In genomic region chr4:148858194-148858593, GRCm38 (mm10) we compare ENCODE assay signal across 13 mouse cellular contexts. TPM values are rescaled to one million over a fixed set of nuclear protein-coding genes. Genes with fewer than 3 reads are reported as not detected.
DNase-seq lines count a peak whose midpoint lies in the region; ATAC-seq lines count a peak whose summit lies in the region.
"Had no signal": no experiment of that assay in that cellular context is flagged by ENCODE, and none has a peak within 500 bp of the region (broad histone marks: within the 10 kb centered on the region; RNA-seq: fewer than 3 reads in every experiment).

No protein-coding gene starts in this region.

- H3K4me3 ChIP-seq in midbrain, embryonic 11.5 days (ENCODE audit: low read depth, low read length), result no peak overlapping the region
- H3K4me3 ChIP-seq in midbrain, embryonic 15.5 days, result no peak overlapping the region
- H3K4me3 ChIP-seq in stomach, embryonic 16.5 days (replicated peaks; ENCODE audit: low read length), result no peak overlapping the region
- H3K4me3 ChIP-seq: liver, embryonic 15.5 days had no signal

- no peak overlapping the region for H3K4me2 ChIP-seq in midbrain, embryonic 11.5 days
- H3K4me2 ChIP-seq in midbrain, embryonic 15.5 days, result no peak overlapping the region
- no peak overlapping the region for H3K4me2 ChIP-seq in stomach, embryonic 16.5 days (ENCODE audit: low read depth, low read length)
- H3K4me2 ChIP-seq: liver, embryonic 15.5 days had no signal

- no peak overlapping the region for H3K9ac ChIP-seq in midbrain, embryonic 11.5 days (ENCODE audit: low read length)
- H3K9ac ChIP-seq in midbrain, embryonic 15.5 days, result no peak overlapping the region
- H3K9ac ChIP-seq in stomach, embryonic 16.5 days (ENCODE audit: low read length), result no peak overlapping the region
- H3K9ac ChIP-seq: forebrain, postnatal 0 days; liver, embryonic 15.5 days had no signal

- peaks cover 26% of the 10 kb centered on the region for H3K4me1 ChIP-seq in midbrain, embryonic 11.5 days (ENCODE audit: control insufficient read depth, insufficient read depth, low read length)
- H3K4me1 ChIP-seq in midbrain, embryonic 15.5 days, result peaks cover 41% of the 10 kb centered on the region
- H3K4me1 ChIP-seq in stomach, embryonic 16.5 days (ENCODE audit: control insufficient read depth, insufficient read depth, low read length), result peaks cover 17% of the 10 kb centered on the region
- H3K4me1 ChIP-seq: liver, embryonic 15.5 days had no signal

- ATAC-seq in midbrain, embryonic 11.5 days (ENCODE audit: low FRiP score), result 0 out of 2 replicates have a peak, but pooled peaks have one; percentile 5
- no peak for ATAC-seq in midbrain, embryonic 15.5 days (replicated peaks)
- ATAC-seq in stomach, embryonic 16.5 days (ENCODE audit: insufficient read depth, low FRiP score), result peak; percentile 90
- ATAC-seq: CD4-positive, CD25-positive, alpha-beta regulatory T cell, adult 4 months; forebrain, postnatal 0 days had no signal

- no peaks in the 10 kb centered on the region for H3K36me3 ChIP-seq in midbrain, embryonic 11.5 days (ENCODE audit: control insufficient read depth, insufficient read depth, low read length)
- no peaks in the 10 kb centered on the region for H3K36me3 ChIP-seq in midbrain, embryonic 15.5 days (replicated peaks)
- no peaks in the 10 kb centered on the region for H3K36me3 ChIP-seq in stomach, embryonic 16.5 days (ENCODE audit: control insufficient read depth, insufficient read depth, low read length)
- H3K36me3 ChIP-seq: liver, embryonic 15.5 days had no signal

- peaks cover 56% of the 10 kb centered on the region for H3K27me3 ChIP-seq in midbrain, embryonic 11.5 days (ENCODE audit: control insufficient read depth, insufficient read depth, low read length)
- H3K27me3 ChIP-seq in midbrain, embryonic 15.5 days (replicated peaks), result peaks cover 27% of the 10 kb centered on the region
- peaks cover 6% of the 10 kb centered on the region; the same call in 1 of the 2 replicates for H3K27me3 ChIP-seq in stomach, embryonic 16.5 days (ENCODE audit: control insufficient read depth, insufficient read depth, low read length)

- H3K9me3 ChIP-seq in midbrain, embryonic 11.5 days (ENCODE audit: control insufficient read depth, low read length), result no peaks in the 10 kb centered on the region
- no peaks in the 10 kb centered on the region for H3K9me3 ChIP-seq in midbrain, embryonic 15.5 days
- no peaks in the 10 kb centered on the region for H3K9me3 ChIP-seq in stomach, embryonic 16.5 days (replicated peaks; ENCODE audit: control insufficient read depth, low read length)
- H3K9me3 ChIP-seq: liver, embryonic 15.5 days had no signal

- H3K27ac ChIP-seq in midbrain, embryonic 11.5 days (ENCODE audit: low read depth, low read length), result no peak overlapping the region
- no peak overlapping the region for H3K27ac ChIP-seq in midbrain, embryonic 15.5 days
- peak overlapping the region; percentile 58; the same call in 1 of the 2 replicates for H3K27ac ChIP-seq in stomach, embryonic 16.5 days (ENCODE audit: low read length)
- H3K27ac ChIP-seq: liver, embryonic 15.5 days had no signal

- WGBS in midbrain, embryonic 11.5 days, result 68% methylated on average over 7 of the region's 7 CpGs
- WGBS in midbrain, embryonic 15.5 days, result 63% methylated on average over 7 of the region's 7 CpGs
- 55% methylated on average over 7 of the region's 7 CpGs for WGBS in stomach, embryonic 16.5 days

- intact Hi-C loops in heart, postnatal 10 days (cut with DNase I), result no loop called here

- peak; percentile 91 for DNase-seq in heart, adult 11 months
- DNase-seq in heart, postnatal 10 days, result no peak
- no peak for DNase-seq in midbrain, embryonic 11.5 days (ENCODE audit: low spot score, missing footprints)
- peak; percentile 69 for DNase-seq in kidney, postnatal 14 days
- DNase-seq in layer of hippocampus, postnatal 25 days (ENCODE audit: extremely low spot score in 1 of 2, low spot score in 1 of 2), result no peak
- DNase-seq in embryo, embryonic 10.5 days (ENCODE audit: low spot score), result no peak
- DNase-seq: embryo, embryonic 11 days; forebrain, postnatal 0 days; heart, postnatal 14 days had no signal

RNA-seq across cellular contexts. Expression of gene Casz1, which starts 54.0 kb away (rescaled TPM):
- total RNA-seq in heart, postnatal 10 days (2021), result 10 to 100 TPM; 64.7 to 67.2 TPM
- polyA plus RNA-seq in midbrain, embryonic 11.5 days (2014; fragmentation: Nextera tagmentation; extraction: Ambion mirVana), result 1.6 TPM in 2 replicates
- polyA plus RNA-seq in midbrain, embryonic 15.5 days (2015; fragmentation: Nextera tagmentation; extraction: Ambion mirVana), result 2.8 and 2.9 TPM in 2 replicates
- polyA plus RNA-seq in stomach, embryonic 16.5 days (2015; fragmentation: Nextera tagmentation; extraction: Ambion mirVana), result 9.9 and 10.5 TPM in 2 replicates
- under 1 TPM; 0.49 to 0.75 TPM for total RNA-seq in layer of hippocampus, postnatal 25 days (2021)

Comparison
In these comparisons a context has a peak if more than half of its experiments do, and no peak if none do; other contexts are left out.
1. DNase-seq: peak in heart, adult 11 months (single experiment) and kidney, postnatal 14 days (single experiment); none in heart, postnatal 10 days (0 of 2), midbrain, embryonic 11.5 days (single experiment), layer of hippocampus, postnatal 25 days (0 of 2) and embryo, embryonic 10.5 days (single experiment).